Mouse (Mus musculus): ENCODE measurements around the gene Pycr1.

The Pycr1 gene

DNA sequence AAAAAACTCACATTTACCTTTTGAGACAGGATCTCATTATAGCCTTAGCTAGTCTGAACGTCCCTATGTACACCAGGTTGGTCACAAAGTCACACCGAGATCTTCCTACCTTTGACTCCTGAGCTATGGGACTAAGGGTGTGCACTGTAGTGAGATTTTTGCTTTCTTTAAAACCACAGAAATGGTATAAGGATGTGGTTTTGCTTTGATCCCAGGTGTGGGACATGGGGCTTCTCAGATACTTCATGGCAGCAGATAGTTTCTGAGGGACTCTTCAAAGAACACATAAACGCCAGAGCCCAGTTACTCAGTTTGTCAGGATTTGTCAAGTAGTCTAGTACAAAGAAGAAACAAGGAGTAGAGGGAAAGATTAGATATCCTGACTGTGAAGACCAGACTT is 42.9 kb downstream of the Pycr1 start:
- no peak for DNase-seq

- no peak for DNase-seq
Measured at GRCm38 (mm10) chr11:120598990-120599549, 44.5 kb downstream of the Pycr1 start.

GRCm38 (mm10) chr11:120598283-120598989 is 45.1 kb downstream of the Pycr1 start, which contains the start of the genes Alyref and Anapc11:
Gene Alyref, minus strand, starts transcription at chr11:120598365.
Gene Anapc11, plus strand, starts transcription at chr11:120598421.
- peak; percentile 99 for DNase-seq

DNA sequence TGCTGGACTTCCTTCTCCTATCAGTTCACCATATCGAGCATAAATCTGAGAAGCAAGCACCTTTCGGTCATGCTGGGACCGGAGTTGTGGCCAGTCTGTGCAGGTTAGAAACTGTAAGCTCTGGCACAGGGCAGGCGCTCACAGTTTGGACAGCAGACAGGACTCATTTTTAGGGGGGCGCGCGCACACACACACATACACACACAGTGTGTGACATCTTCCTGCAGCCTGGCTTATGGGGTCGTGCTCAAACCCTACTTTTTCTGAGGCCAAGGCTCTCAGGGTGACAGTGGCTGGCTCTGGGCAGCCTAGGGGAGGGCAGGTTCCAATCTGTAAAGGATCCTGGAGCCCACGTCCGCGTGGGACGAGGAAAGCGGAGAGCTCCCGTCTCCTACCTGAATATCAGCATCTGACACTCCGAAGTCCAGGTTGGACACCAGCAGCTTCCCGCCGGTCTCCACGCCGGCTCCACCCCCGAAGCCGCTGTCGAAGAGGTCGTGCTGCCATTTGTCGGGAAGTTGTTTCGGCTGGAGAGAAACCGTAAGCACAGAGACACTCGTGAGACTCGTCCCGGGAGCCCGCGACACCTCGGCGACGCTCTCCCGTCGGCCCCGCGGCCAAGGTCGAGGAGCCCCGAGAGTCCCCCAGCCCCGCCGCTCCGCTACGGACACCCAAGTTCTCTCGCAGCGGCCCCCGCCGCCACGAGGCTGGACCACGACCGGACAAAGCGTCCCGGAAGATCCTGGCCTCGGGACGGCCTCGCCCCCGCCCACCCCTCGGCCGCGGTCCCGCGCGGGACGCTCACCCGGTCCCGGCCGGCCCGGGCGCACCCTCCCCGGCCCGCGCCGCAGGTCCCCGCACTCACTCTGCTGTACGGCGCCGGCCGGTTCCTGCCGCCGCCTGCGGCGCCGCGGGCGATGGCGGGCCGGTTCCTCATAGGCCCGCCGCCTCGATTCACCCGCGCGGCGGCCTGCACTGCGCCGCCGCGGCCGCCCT is 46.0 kb downstream of the Pycr1 start:
- peak; percentile 24 for DNase-seq

DNA sequence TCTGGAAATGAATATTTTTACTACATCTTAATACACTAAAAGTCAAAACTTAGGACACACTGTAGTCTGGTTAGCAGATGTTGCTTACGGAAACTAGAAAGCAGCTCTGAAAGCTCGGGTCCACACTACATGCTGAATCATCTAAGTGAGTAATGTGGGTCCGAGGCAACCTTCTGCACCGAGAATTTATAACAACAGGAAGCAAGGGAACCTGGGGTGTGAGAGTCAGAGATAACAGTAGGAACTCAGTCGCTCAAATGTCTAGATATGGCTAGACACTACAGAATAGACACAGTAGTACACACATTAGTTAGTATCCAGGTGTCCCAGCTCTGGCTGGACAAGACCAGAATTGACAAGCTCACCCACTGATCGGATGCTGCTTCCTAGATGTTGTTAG is 55.0 kb downstream of the Pycr1 start:
- no peak for DNase-seq
